Mouse (Mus musculus): ENCODE measurements at regions not wholly inside any gene's neighbourhood (a gene's known extent, or its start where the extent isn't known, plus 50 kb on each side); places are given as distances from the start of the nearest gene placed in this dataset.

DNA sequence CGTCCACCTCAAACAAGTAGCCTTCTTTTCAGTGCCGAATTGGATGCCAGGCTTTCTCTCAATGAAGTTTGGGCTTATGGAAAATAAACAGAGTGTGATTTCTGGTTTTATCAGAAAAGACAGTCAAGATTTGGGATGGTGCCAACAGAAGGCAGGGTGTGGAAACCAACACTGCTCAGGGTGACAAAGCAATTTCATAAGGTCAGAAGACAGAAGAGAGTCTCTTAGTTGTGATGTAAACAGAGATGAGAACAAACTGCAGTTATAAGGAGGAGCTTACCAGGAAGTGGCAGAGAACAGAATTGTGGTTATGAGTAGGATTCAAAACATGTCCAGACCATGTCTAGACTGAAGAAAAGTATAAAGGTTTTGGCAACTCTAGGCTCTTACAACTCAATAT, 714.3 kb upstream of the Arpp21 start:
- no peak overlapping the region for H3K27ac ChIP-seq (ENCODE audit: insufficient read depth, low read length)
- H3K27me3 ChIP-seq (ENCODE audit: control insufficient read depth, insufficient read depth, low read length), result no peaks in the 10 kb centered on the region
- WGBS, result 73% methylated on average over 2 of the region's 2 CpGs
- no peak for DNase-seq
- TF ChIP-seq POLR2A (IDR thresholded peaks at IDR 0.05; ENCODE audit: borderline replicate concordance, insufficient read depth, low read length) (no peak), CTCF (IDR thresholded peaks at IDR 0.05; ENCODE audit: borderline replicate concordance, insufficient read depth, low read depth, low read length) (no peak)
- H3K4me3 ChIP-seq (replicated peaks; ENCODE audit: insufficient read depth, low read depth, low read length), result no peak overlapping the region
- H3K4me1 ChIP-seq (ENCODE audit: control insufficient read depth, insufficient read depth, low read length), result no peaks in the 10 kb centered on the region

DNA sequence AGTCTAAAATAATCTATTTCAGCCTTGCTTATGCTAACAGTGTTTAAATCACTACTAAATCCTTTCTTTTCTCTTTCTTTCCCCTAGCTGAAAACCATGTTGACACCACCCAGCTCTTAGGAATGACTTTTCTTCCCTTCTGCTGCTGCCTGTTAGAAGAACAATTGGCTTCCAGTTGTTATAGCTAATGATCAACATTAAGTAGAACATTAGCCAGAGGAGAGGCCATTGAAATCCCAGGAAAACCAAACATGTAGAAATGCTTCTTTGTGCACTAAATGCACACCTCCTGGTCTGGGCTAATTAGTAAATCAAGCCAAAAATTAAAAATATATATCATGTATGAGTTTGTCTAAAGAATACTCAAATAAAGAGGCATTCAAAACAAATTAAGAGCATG, 703.0 kb upstream of the Arpp21 start:
- Histone ChIP-seq H3K27ac (ENCODE audit: insufficient read depth, low read length) (no peak overlapping the region), H3K4me1 (ENCODE audit: control insufficient read depth, insufficient read depth, low read length) (no peaks in the 10 kb centered on the region), H3K27me3 (ENCODE audit: control insufficient read depth, insufficient read depth, low read length) (no peaks in the 10 kb centered on the region), H3K4me3 (replicated peaks; ENCODE audit: insufficient read depth, low read depth, low read length) (no peak overlapping the region)
- DNase-seq, result no peak
- TF ChIP-seq CTCF (IDR thresholded peaks at IDR 0.05; ENCODE audit: borderline replicate concordance, insufficient read depth, low read depth, low read length), result no peak
- no peak for TF ChIP-seq POLR2A (IDR thresholded peaks at IDR 0.05; ENCODE audit: borderline replicate concordance, insufficient read depth, low read length)

DNA sequence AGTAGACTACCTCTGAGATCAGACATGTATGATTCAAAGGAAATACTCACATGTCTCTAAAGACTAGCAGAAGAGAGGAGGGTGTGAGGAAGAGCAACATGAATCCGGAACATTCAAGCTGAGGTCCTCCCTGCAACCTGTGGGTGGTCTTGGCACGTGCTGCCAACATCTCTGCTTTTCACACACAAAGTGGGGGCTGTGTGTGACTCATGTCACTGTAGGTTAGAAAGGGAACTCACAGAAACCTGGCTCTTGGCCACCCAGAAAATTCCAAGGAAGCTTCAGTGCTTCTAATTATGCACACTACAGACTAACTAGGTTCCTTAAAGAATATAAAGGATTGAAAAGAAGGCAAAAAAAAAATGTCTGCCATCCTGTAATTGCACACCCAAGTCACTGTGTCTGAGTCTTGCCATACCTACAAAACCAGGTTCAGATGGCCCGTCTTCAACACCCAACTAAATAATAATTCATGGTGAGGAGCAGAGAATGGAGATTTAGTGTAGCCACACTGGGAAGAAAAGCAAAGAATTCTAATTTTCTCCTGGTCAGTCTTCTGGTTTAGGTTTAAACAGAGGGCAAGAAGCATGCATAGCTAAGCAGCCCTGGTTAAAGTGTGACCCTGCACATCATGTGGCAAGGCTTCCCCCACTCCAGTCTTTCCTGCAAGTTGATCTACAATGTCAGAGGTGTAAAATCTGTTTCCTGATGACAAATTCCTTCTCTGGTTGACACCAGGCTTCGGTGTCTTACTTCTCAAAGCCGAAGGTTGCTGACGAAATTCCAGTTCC, 673.8 kb upstream of the Arpp21 start:
- no peak overlapping the region for H3K27ac ChIP-seq (ENCODE audit: insufficient read depth, low read length)

DNA sequence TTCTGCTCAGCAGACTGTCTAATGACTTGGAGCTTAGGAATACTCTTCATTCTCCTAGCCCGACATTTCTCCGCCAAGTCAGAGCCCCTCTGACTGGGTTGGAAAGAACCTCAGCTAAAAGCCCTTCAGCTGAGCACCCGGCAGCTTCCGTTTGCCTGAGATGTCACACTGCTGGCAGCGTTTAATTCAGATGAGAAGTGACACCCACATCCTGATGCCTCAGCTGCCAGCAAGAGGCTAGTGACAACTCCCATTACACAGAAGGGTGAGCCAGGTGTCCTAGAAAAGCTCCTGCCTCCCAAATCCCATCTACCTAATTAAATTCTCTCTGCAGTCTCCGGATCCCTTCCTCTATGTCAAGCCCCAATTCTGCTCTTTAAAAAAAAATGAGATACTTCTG, 670.2 kb upstream of the Arpp21 start:
- TF ChIP-seq POLR2A (IDR thresholded peaks at IDR 0.05; ENCODE audit: borderline replicate concordance, insufficient read depth, low read length) (no peak), CTCF (IDR thresholded peaks at IDR 0.05; ENCODE audit: borderline replicate concordance, insufficient read depth, low read depth, low read length) (no peak)
- 31% methylated on average over 6 of the region's 6 CpGs for WGBS
- no peak overlapping the region for H3K27ac ChIP-seq (ENCODE audit: insufficient read depth, low read length)
- peaks cover 4% of the 10 kb centered on the region; the same call in 1 of the 2 replicates for H3K4me1 ChIP-seq (ENCODE audit: control insufficient read depth, insufficient read depth, low read length)
- no peak overlapping the region for H3K4me3 ChIP-seq (replicated peaks; ENCODE audit: insufficient read depth, low read depth, low read length)
- DNase-seq, result peak in 1 of 2 experiments; percentile 8
- H3K27me3 ChIP-seq (ENCODE audit: control insufficient read depth, insufficient read depth, low read length), result no peaks in the 10 kb centered on the region

More for the DNA sequence above, 673.8 kb upstream of the Arpp21 start:
- Histone ChIP-seq H3K4me3 (replicated peaks; ENCODE audit: insufficient read depth, low read depth, low read length) (no peak overlapping the region), H3K4me1 (ENCODE audit: control insufficient read depth, insufficient read depth, low read length) (peaks cover 4% of the 10 kb centered on the region; the same call in 1 of the 2 replicates), H3K27me3 (ENCODE audit: control insufficient read depth, insufficient read depth, low read length) (no peaks in the 10 kb centered on the region)
- WGBS, result 74% methylated on average over 6 of the region's 6 CpGs
- DNase-seq, result peak in 1 of 2 experiments; percentile 32
- TF ChIP-seq POLR2A (IDR thresholded peaks at IDR 0.05; ENCODE audit: borderline replicate concordance, insufficient read depth, low read length) (no peak), CTCF (IDR thresholded peaks at IDR 0.05; ENCODE audit: borderline replicate concordance, insufficient read depth, low read depth, low read length) (no peak)

DNA sequence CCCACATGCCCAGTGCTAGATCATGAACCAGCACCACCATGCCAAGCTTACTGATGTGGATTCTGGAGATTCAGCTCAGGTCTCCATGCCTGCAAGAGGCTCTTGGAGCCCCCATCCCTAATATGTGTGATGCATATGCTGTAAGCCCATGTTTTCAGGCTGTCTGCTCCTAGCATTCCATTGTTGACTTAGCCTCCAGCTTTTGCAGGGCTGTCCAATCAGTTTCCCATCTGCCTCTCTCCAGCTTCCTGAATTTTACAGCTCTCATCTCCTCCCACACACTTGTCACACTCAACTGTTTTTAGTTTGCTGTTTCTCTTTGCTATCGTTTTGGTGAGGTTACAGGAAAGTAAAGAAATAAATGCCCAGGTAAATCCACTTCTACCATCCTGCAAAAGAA, 629.2 kb upstream of the Arpp21 start:
- H3K27ac ChIP-seq (ENCODE audit: insufficient read depth, low read length), result no peak overlapping the region; the same call in 1 of the 2 replicates
- TF ChIP-seq POLR2A (IDR thresholded peaks at IDR 0.05; ENCODE audit: borderline replicate concordance, insufficient read depth, low read length) (no peak), CTCF (IDR thresholded peaks at IDR 0.05; ENCODE audit: borderline replicate concordance, insufficient read depth, low read depth, low read length) (no peak)

DNA sequence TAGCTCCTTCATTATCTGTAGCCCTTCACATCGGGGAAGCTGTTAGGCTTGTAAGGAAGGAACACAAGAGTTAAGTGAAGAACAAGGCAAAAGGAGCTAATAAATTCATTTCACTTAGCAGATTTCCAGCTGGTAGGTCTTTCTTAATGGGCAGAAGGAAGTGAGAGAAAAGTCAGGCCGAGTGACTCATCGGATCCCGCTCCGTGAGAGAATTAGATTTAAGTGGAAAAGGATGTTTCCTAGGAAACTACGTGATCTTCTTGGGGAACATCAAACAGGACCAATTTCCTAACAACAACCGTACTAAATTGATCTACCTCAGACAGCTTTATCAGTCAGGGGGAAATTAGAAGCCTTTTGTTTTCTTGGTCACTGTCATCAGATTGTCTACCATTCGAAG, 625.4 kb upstream of the Arpp21 start:
- DNase-seq, result no peak
- Histone ChIP-seq H3K4me1 (ENCODE audit: control insufficient read depth, insufficient read depth, low read length) (no peaks in the 10 kb centered on the region; the same call in 1 of the 2 replicates), H3K4me3 (replicated peaks; ENCODE audit: insufficient read depth, low read depth, low read length) (no peak overlapping the region), H3K27me3 (ENCODE audit: control insufficient read depth, insufficient read depth, low read length) (no peaks in the 10 kb centered on the region), H3K27ac (ENCODE audit: insufficient read depth, low read length) (no peak overlapping the region)
- WGBS, result 84% methylated on average over 8 of the region's 8 CpGs
- TF ChIP-seq POLR2A (IDR thresholded peaks at IDR 0.05; ENCODE audit: borderline replicate concordance, insufficient read depth, low read length) (no peak), CTCF (IDR thresholded peaks at IDR 0.05; ENCODE audit: borderline replicate concordance, insufficient read depth, low read depth, low read length) (no peak)

More for the DNA sequence above, 629.2 kb upstream of the Arpp21 start:
- H3K4me1 ChIP-seq (ENCODE audit: control insufficient read depth, insufficient read depth, low read length), result peaks cover 2% of the 10 kb centered on the region
- H3K27me3 ChIP-seq (ENCODE audit: control insufficient read depth, insufficient read depth, low read length), result no peaks in the 10 kb centered on the region
- H3K4me3 ChIP-seq (replicated peaks; ENCODE audit: insufficient read depth, low read depth, low read length), result no peak overlapping the region
- 42% methylated on average over 1 of the region's 1 CpGs for WGBS
- no peak for DNase-seq

DNA sequence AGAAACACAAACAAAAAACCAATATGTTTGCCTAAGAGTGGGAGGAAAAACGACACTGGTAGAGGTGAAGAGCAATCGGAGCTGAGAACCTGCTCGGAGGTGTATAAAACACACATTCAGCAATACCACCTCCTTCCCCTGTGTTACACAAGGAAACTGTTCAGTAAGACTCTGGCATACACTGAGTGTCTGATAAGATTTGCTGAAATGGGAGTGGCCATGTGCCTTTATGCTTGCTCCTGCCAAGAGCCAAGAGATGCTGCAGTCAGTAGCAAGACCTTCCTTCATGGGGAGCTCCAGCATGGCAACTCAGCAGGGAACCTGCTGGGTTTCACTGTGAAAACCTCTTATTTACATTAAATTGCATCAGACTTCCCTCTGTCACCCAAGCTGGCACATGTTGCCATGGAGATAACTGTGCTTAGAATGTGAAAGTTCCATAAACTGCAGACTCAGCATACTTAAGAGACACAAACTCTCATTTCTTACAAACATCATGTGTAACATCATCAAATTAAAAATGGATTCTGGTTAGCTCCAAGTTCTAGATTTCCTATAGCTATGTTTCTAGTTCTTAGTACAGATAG, 624.7 kb upstream of the Arpp21 start:
- TF ChIP-seq CTCF (IDR thresholded peaks at IDR 0.05; ENCODE audit: borderline replicate concordance, insufficient read depth, low read depth, low read length) (no peak), POLR2A (IDR thresholded peaks at IDR 0.05; ENCODE audit: borderline replicate concordance, insufficient read depth, low read length) (no peak)
- Histone ChIP-seq H3K4me1 (ENCODE audit: control insufficient read depth, insufficient read depth, low read length) (no peaks in the 10 kb centered on the region; the same call in 1 of the 2 replicates), H3K27me3 (ENCODE audit: control insufficient read depth, insufficient read depth, low read length) (no peaks in the 10 kb centered on the region), H3K4me3 (replicated peaks; ENCODE audit: insufficient read depth, low read depth, low read length) (no peak overlapping the region), H3K27ac (ENCODE audit: insufficient read depth, low read length) (no peak overlapping the region)
- no peak for DNase-seq
- 90% methylated on average over 3 of the region's 3 CpGs for WGBS

DNA sequence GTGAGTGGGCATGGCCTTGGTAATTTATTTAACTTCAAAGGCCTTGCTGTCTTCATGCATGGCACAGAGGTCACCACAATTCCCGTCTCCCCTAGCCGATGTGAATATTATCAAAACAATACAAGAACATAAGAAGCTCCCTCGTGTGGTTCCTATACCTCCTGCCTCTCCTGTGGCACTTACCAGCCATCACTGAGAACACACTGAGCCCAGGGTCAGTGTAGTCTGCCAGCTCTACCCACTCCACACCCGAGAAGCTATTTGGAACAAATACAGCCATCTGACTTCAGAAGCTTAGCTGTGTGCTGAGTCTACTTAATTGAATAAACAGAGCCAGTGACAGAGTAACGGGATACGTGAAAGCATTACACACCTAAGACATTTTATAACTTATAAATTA, 605.7 kb upstream of the Arpp21 start:
- peak in 1 of 2 experiments; percentile 43 for DNase-seq
- Histone ChIP-seq H3K4me1 (ENCODE audit: control insufficient read depth, insufficient read depth, low read length) (no peaks in the 10 kb centered on the region; the same call in 1 of the 2 replicates), H3K4me3 (replicated peaks; ENCODE audit: insufficient read depth, low read depth, low read length) (no peak overlapping the region), H3K27me3 (ENCODE audit: control insufficient read depth, insufficient read depth, low read length) (no peaks in the 10 kb centered on the region), H3K27ac (ENCODE audit: insufficient read depth, low read length) (no peak overlapping the region)
- TF ChIP-seq POLR2A (IDR thresholded peaks at IDR 0.05; ENCODE audit: borderline replicate concordance, insufficient read depth, low read length), result no peak
- TF ChIP-seq CTCF (IDR thresholded peaks at IDR 0.05; ENCODE audit: borderline replicate concordance, insufficient read depth, low read depth, low read length), result no peak
- 21% methylated on average over 6 of the region's 6 CpGs for WGBS
